In genomic region chr3:35402666-35403065, GRCm38 (mm10) we compare ENCODE assay signal across 12 mouse cellular contexts.
"Had no signal": no experiment of that assay in that cellular context is flagged by ENCODE, and none has a peak within 500 bp of the region (broad histone marks: within the 10 kb centered on the region; RNA-seq: fewer than 3 reads in every experiment).

No protein-coding gene starts in this region.

- H3K9ac ChIP-seq: liver, embryonic 15.5 days; neural tube, embryonic 12.5 days; stomach, embryonic 15.5 days had no signal

- ATAC-seq: lung, postnatal 0 days had no signal

- H3K4me1 ChIP-seq: liver, embryonic 15.5 days had no signal

- H3K27me3 ChIP-seq: liver, embryonic 15.5 days; neural tube, embryonic 12.5 days; stomach, embryonic 15.5 days had no signal

- H3K27ac ChIP-seq: left cerebral cortex, adult 2 months; limb, embryonic 10.5 days; liver, embryonic 15.5 days; stomach, embryonic 15.5 days had no signal

- H3K4me3 ChIP-seq: left cerebral cortex, adult 2 months; limb, embryonic 10.5 days; liver, embryonic 15.5 days; neural tube, embryonic 12.5 days; stomach, embryonic 15.5 days had no signal

- H3K9me3 ChIP-seq: limb, embryonic 10.5 days; liver, embryonic 15.5 days; neural tube, embryonic 12.5 days; stomach, embryonic 15.5 days had no signal

- DNase-seq: kidney, postnatal 25 days; lung, adult 2 months; right cerebral cortex, postnatal 14 days; thymus, adult 2 months; thymus, postnatal 25 days had no signal

- H3K36me3 ChIP-seq: limb, embryonic 10.5 days; liver, embryonic 15.5 days; neural tube, embryonic 12.5 days; stomach, embryonic 15.5 days had no signal

- H3K4me2 ChIP-seq: liver, embryonic 11.5 days; liver, embryonic 15.5 days; neural tube, embryonic 12.5 days; stomach, embryonic 15.5 days had no signal
